Mouse (Mus musculus): Measurements from ENCODE around the gene Gm21915.

Gm21915 gene

GRCm38 (mm10) chr9:40670313-40670712 lies at the start of gene Gm21915:
Gene Gm21915, plus strand, starts transcription at chr9:40670613.
- DNase-seq: no peak

GRCm38 (mm10) chr9:40622265-40622664 lies 48.1 kb upstream of the Gm21915 start:
- DNase-seq: no peak

- DNase-seq: no peak
These were observed 47.6 kb upstream of the Gm21915 start for GRCm38 (mm10) chr9:40622793-40623192.

- no peak for DNase-seq
These were observed 45.1 kb upstream of the Gm21915 start for GRCm38 (mm10) chr9:40625341-40625740.

- DNase-seq: no peak
These were observed 43.8 kb upstream of the Gm21915 start for GRCm38 (mm10) chr9:40626566-40626965.

GRCm38 (mm10) chr9:40627146-40627713 lies 43.2 kb upstream of the Gm21915 start:
- DNase-seq: no peak

- no peak for DNase-seq
These were observed 42.0 kb upstream of the Gm21915 start for GRCm38 (mm10) chr9:40628130-40629069.

GRCm38 (mm10) chr9:40629441-40629840 lies 41.0 kb upstream of the Gm21915 start:
- no peak for DNase-seq

GRCm38 (mm10) chr9:40631101-40631500 lies 39.3 kb upstream of the Gm21915 start:
- no peak for DNase-seq

GRCm38 (mm10) chr9:40631505-40631904 lies 38.9 kb upstream of the Gm21915 start:
- no peak for DNase-seq

GRCm38 (mm10) chr9:40636054-40636453 lies 34.4 kb upstream of the Gm21915 start:
- DNase-seq: peak; percentile 23 to 29

- no peak for DNase-seq
These were observed 32.6 kb upstream of the Gm21915 start for GRCm38 (mm10) chr9:40637705-40638393.

- DNase-seq: peak; percentile 17 to 23
These were observed 31.9 kb upstream of the Gm21915 start for GRCm38 (mm10) chr9:40638394-40639049.

- no peak for DNase-seq
These were observed 30.8 kb upstream of the Gm21915 start for GRCm38 (mm10) chr9:40639536-40640187.

GRCm38 (mm10) chr9:40641318-40641717 lies 29.1 kb upstream of the Gm21915 start:
- DNase-seq: no peak

GRCm38 (mm10) chr9:40642470-40643220 lies 27.8 kb upstream of the Gm21915 start:
- DNase-seq: no peak

GRCm38 (mm10) chr9:40649444-40649843 lies 21.0 kb upstream of the Gm21915 start:
- no peak for DNase-seq

GRCm38 (mm10) chr9:40649983-40650382 lies 20.4 kb upstream of the Gm21915 start:
- no peak for DNase-seq

- no peak for DNase-seq
These were observed 19.1 kb upstream of the Gm21915 start for GRCm38 (mm10) chr9:40651239-40651859.

GRCm38 (mm10) chr9:40652757-40653156 lies 17.7 kb upstream of the Gm21915 start:
- no peak for DNase-seq

- DNase-seq: no peak
These were observed 4.1 kb upstream of the Gm21915 start for GRCm38 (mm10) chr9:40666190-40666803.

Measured in thymus, postnatal 36 days (tissue).